Mouse (Mus musculus) embryonic fibroblast, embryonic 13.5 days (primary cell): ENCODE results near the gene Tmbim4.

Source experiments
- CTCF ChIP-seq: IDR thresholded peaks from 2 replicates; pipeline ENCODE4 v1.5.1; 2011; ENCODE audit warnings: mild to moderate bottlenecking, control low read depth, low read length, moderate library complexity, borderline replicate concordance; ENCODE audit not compliant: insufficient read depth
- POLR2A ChIP-seq: IDR thresholded peaks from 2 replicates; pipeline ENCODE4 v1.6.1; 2011; ENCODE audit warnings: low read depth, mild to moderate bottlenecking, control low read depth, low read length, moderate library complexity

DNA sequence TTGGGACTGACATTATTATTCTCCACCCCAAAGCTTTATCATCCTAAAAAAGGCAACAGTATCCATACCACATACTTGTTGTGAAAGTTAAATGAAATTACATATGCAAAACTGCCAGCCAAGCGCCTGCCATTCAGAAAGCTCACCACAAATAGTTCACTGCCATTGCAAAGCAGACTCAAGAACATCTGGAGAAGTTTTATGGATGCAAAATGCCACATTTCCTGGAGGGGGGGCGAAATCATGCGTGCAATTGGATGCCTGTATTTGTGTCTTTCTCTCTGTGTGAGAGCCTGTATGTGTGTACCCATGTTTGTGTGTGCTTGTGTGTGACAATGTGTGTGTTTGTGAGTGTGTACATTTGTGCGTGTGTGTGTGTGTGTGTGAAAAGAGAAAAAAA lies 50.4 kb downstream of the Tmbim4 start:
- TF ChIP-seq POLR2A (no peak), CTCF (no peak)
